Mouse (Mus musculus) heart, embryonic 12.5 days (tissue): ENCODE results near the gene Cyp4a32. TPM values are rescaled to one million over a fixed set of nuclear protein-coding genes. Genes with fewer than 3 reads are reported as not detected.
"Not testable (repeated sequence)": the region's sequence is repeated elsewhere in the genome, so short reads cannot be mapped to it uniquely, and the experiment has no call there.

Experiments
- ATAC-seq: fragments of 200-750 bp; cut with Nextera tagmentation; 2 replicates; pipeline ENCODE4 v1.8.0; 2017; ENCODE audit warnings: moderate TSS enrichment, moderate library complexity; ENCODE audit not compliant: insufficient number of reproducible peaks, low FRiP score
- H3K27ac ChIP-seq: fragments of 300-500 bp; sonication (generic); 2 replicates; pipeline ENCODE4 v1.5.1; 2016; ENCODE audit warnings: mild to moderate bottlenecking, moderate library complexity; ENCODE audit not compliant: poor library complexity, severe bottlenecking
- H3K27me3 ChIP-seq: fragments of 300-500 bp; sonication (generic); replicated peaks from 2 replicates; pipeline ENCODE4 v1.6.1; 2016; ENCODE audit warnings: mild to moderate bottlenecking, moderate library complexity
- H3K36me3 ChIP-seq: fragments of 300-500 bp; sonication (generic); 2 replicates; pipeline ENCODE4 v1.6.1; 2016; ENCODE audit warnings: mild to moderate bottlenecking, moderate library complexity
- H3K4me1 ChIP-seq: fragments of 300-500 bp; sonication (generic); replicated peaks from 2 replicates; pipeline ENCODE4 v1.6.1; 2016; ENCODE audit warnings: mild to moderate bottlenecking
- H3K4me2 ChIP-seq: fragments of 300-500 bp; sonication (generic); 2 replicates; pipeline ENCODE4 v1.6.1; 2016; ENCODE audit warnings: mild to moderate bottlenecking, moderate library complexity
- H3K4me3 ChIP-seq: fragments of 300-500 bp; sonication (generic); 2 replicates; pipeline ENCODE4 v1.5.1; 2016; ENCODE audit warnings: mild to moderate bottlenecking
- H3K9ac ChIP-seq: fragments of 300-500 bp; sonication (generic); 2 replicates; pipeline ENCODE4 v1.6.1; 2016; ENCODE audit warnings: mild to moderate bottlenecking, moderate library complexity
- H3K9me3 ChIP-seq: fragments of 300-500 bp; sonication (generic); replicated peaks from 2 replicates; pipeline ENCODE4 v1.6.1; 2016; ENCODE audit warnings: mild to moderate bottlenecking, moderate library complexity
- WGBS: fragments of 180-500 bp; shearing (Covaris S2); methylation state at CpG from one replicate; pipeline ENCODE4 v1.1.7; 2016; 5-methylcytosine and 5-hydroxymethylcytosine counted together
- polyA plus RNA-seq: library from polyadenylated mRNA; unstranded; fragments of >200 nt; fragmentation: Nextera tagmentation; extraction: Ambion mirVana; gene quantifications from 2 replicates; pipeline ENCODE4 v1.2.1, GENCODE M21; 2016

The Cyp4a32 gene
- not detected in 2 replicates for polyA plus RNA-seq

- not testable (repeated sequence) for H3K4me1 ChIP-seq, H3K36me3 ChIP-seq, H3K27me3 ChIP-seq, H3K4me2 ChIP-seq, H3K27ac ChIP-seq, H3K9ac ChIP-seq, ATAC-seq, H3K9me3 ChIP-seq, H3K4me3 ChIP-seq
- 72% methylated on average over 8 of the region's 8 CpGs for WGBS
These were observed at the start of gene Cyp4a32 for GRCm38 (mm10) chr4:115600611-115601010. Gene Cyp4a32, plus strand, starts transcription at chr4:115600969.

GRCm38 (mm10) chr4:115552726-115553125 is 48.0 kb upstream of the Cyp4a32 start:
- no peaks in the 10 kb centered on the region for H3K36me3 ChIP-seq
- H3K4me1 ChIP-seq = no peaks in the 10 kb centered on the region
- no peak overlapping the region for H3K27ac ChIP-seq
- no peaks in the 10 kb centered on the region for H3K27me3 ChIP-seq
- H3K9ac ChIP-seq = no peak overlapping the region
- H3K4me2 ChIP-seq = no peak overlapping the region
- 70% methylated on average over 3 of the region's 3 CpGs for WGBS
- no peak for ATAC-seq
- H3K9me3 ChIP-seq = peaks cover 4% of the 10 kb centered on the region; the same call in 1 of the 2 replicates
- H3K4me3 ChIP-seq = no peak overlapping the region

- Histone ChIP-seq H3K27me3 (no peaks in the 10 kb centered on the region), H3K4me3 (no peak overlapping the region), H3K9me3 (peaks cover 4% of the 10 kb centered on the region; the same call in 1 of the 2 replicates), H3K9ac (no peak overlapping the region), H3K27ac (no peak overlapping the region), H3K4me2 (no peak overlapping the region), H3K36me3 (no peaks in the 10 kb centered on the region), H3K4me1 (no peaks in the 10 kb centered on the region)
- no peak for ATAC-seq
- 71% methylated on average over 2 of the region's 2 CpGs for WGBS
These were observed 45.3 kb upstream of the Cyp4a32 start for GRCm38 (mm10) chr4:115555513-115555912.

GRCm38 (mm10) chr4:115557861-115558561 is 42.8 kb upstream of the Cyp4a32 start:
- Histone ChIP-seq H3K9ac (no peak overlapping the region), H3K4me3 (no peak overlapping the region), H3K4me1 (no peaks in the 10 kb centered on the region), H3K27ac (no peak overlapping the region), H3K27me3 (no peaks in the 10 kb centered on the region), H3K4me2 (no peak overlapping the region), H3K9me3 (peaks cover 2% of the 10 kb centered on the region; the same call in 1 of the 2 replicates), H3K36me3 (no peaks in the 10 kb centered on the region)
- WGBS = 60% methylated on average over 4 of the region's 4 CpGs
- ATAC-seq = no peak

GRCm38 (mm10) chr4:115561236-115561635 is 39.5 kb upstream of the Cyp4a32 start:
- not testable (repeated sequence) for H3K9me3 ChIP-seq, H3K36me3 ChIP-seq, H3K4me3 ChIP-seq, H3K4me1 ChIP-seq, H3K27me3 ChIP-seq, H3K27ac ChIP-seq, H3K9ac ChIP-seq, H3K4me2 ChIP-seq, ATAC-seq
- 66% methylated on average over 5 of the region's 5 CpGs for WGBS

GRCm38 (mm10) chr4:115563401-115563800 is 37.4 kb upstream of the Cyp4a32 start, which contains the start of gene Cyp4a31:
Gene Cyp4a31, plus strand, starts transcription at chr4:115563649.
- Histone ChIP-seq H3K9ac (no peak within 1 kb of the TSS), H3K4me2 (no peak within 1 kb of the TSS), H3K27ac (no peak within 1 kb of the TSS), H3K27me3 (no peaks in the 10 kb centered on the region), H3K9me3 (no peaks in the 10 kb centered on the region; the same call in 1 of the 2 replicates), H3K4me3 (no peak within 1 kb of the TSS), H3K4me1 (no peaks in the 10 kb centered on the region), H3K36me3 (no peaks in the 10 kb centered on the region)
- WGBS = 69% methylated on average over 3 of the region's 3 CpGs
- ATAC-seq = no peak

GRCm38 (mm10) chr4:115564469-115565225 is 36.1 kb upstream of the Cyp4a32 start:
- H3K9me3 ChIP-seq, H3K4me2 ChIP-seq, H3K4me1 ChIP-seq, H3K27me3 ChIP-seq, H3K9ac ChIP-seq, ATAC-seq, H3K4me3 ChIP-seq, H3K27ac ChIP-seq, H3K36me3 ChIP-seq: not testable (repeated sequence)
- 60% methylated on average over 6 of the region's 6 CpGs for WGBS

- no peak for ATAC-seq
- no peak overlapping the region for H3K9ac ChIP-seq
- H3K27me3 ChIP-seq = no peaks in the 10 kb centered on the region
- no peaks in the 10 kb centered on the region for H3K9me3 ChIP-seq
- no peak overlapping the region for H3K4me2 ChIP-seq
- WGBS = 72% methylated on average over 3 of the region's 3 CpGs
- no peaks in the 10 kb centered on the region for H3K36me3 ChIP-seq
- H3K4me1 ChIP-seq = no peaks in the 10 kb centered on the region
- H3K27ac ChIP-seq = no peak overlapping the region
- H3K4me3 ChIP-seq = no peak overlapping the region
These were observed 25.5 kb upstream of the Cyp4a32 start for GRCm38 (mm10) chr4:115575255-115575654.

- Histone ChIP-seq H3K27me3 (no peaks in the 10 kb centered on the region), H3K36me3 (no peaks in the 10 kb centered on the region), H3K4me1 (no peaks in the 10 kb centered on the region), H3K9ac (no peak overlapping the region), H3K9me3 (no peaks in the 10 kb centered on the region), H3K4me2 (no peak overlapping the region), H3K27ac (no peak overlapping the region), H3K4me3 (no peak overlapping the region)
- WGBS = 73% methylated on average over 2 of the region's 2 CpGs
- no peak for ATAC-seq
These were observed 25.0 kb upstream of the Cyp4a32 start for GRCm38 (mm10) chr4:115575776-115576175.

GRCm38 (mm10) chr4:115583036-115583435 is 17.7 kb upstream of the Cyp4a32 start:
- no peaks in the 10 kb centered on the region for H3K36me3 ChIP-seq
- ATAC-seq = peak; percentile 81
- H3K9ac ChIP-seq = no peak overlapping the region
- no peaks in the 10 kb centered on the region for H3K9me3 ChIP-seq
- H3K4me3 ChIP-seq = no peak overlapping the region
- no peaks in the 10 kb centered on the region for H3K4me1 ChIP-seq
- no peaks in the 10 kb centered on the region for H3K27me3 ChIP-seq
- no peak overlapping the region for H3K4me2 ChIP-seq
- no peak overlapping the region for H3K27ac ChIP-seq

- Histone ChIP-seq H3K4me2 (no peak overlapping the region), H3K36me3 (no peaks in the 10 kb centered on the region), H3K9me3 (no peaks in the 10 kb centered on the region), H3K27me3 (0 out of 2 replicates have a peak, but pooled peaks cover 3% of the 10 kb centered on the region), H3K4me3 (no peak overlapping the region), H3K9ac (no peak overlapping the region), H3K27ac (no peak overlapping the region), H3K4me1 (no peaks in the 10 kb centered on the region)
- ATAC-seq = no peak
- 80% methylated on average over 1 of the region's 1 CpGs for WGBS
These were observed 4.4 kb upstream of the Cyp4a32 start for GRCm38 (mm10) chr4:115596357-115596756.
